ENCODE assay signal across 19 mouse cellular contexts in genomic region chr13:6062729-6063386, GRCm38 (mm10).
"Had no signal": no experiment of that assay in that cellular context is flagged by ENCODE, and none has a peak within 500 bp of the region (broad histone marks: within the 10 kb centered on the region; RNA-seq: fewer than 3 reads in every experiment).

No protein-coding gene starts in this region.

- H3K27me3 ChIP-seq: limb, embryonic 12.5 days; limb, embryonic 15.5 days; midbrain, embryonic 12.5 days; neural tube, embryonic 13.5 days had no signal

- H3K9me3 ChIP-seq: limb, embryonic 12.5 days; limb, embryonic 15.5 days; midbrain, embryonic 12.5 days; neural tube, embryonic 13.5 days had no signal

- H3K4me3 ChIP-seq: limb, embryonic 12.5 days; limb, embryonic 15.5 days; midbrain, embryonic 12.5 days; myocyte; neural tube, embryonic 13.5 days had no signal

- H3K4me1 ChIP-seq: neural tube, embryonic 13.5 days had no signal

- H3K4me2 ChIP-seq: limb, embryonic 12.5 days; limb, embryonic 15.5 days; liver, embryonic 11.5 days; lung, embryonic 14.5 days; midbrain, embryonic 12.5 days; neural tube, embryonic 13.5 days had no signal

- DNase-seq: kidney, postnatal 14 days; kidney, postnatal 4 days; left cerebral cortex, postnatal 4 days; liver, postnatal 0 days; thymus, adult 2 months; thymus, postnatal 14 days; thymus, postnatal 4 days had no signal

- H3K36me3 ChIP-seq: limb, embryonic 12.5 days; limb, embryonic 15.5 days; midbrain, embryonic 12.5 days; neural tube, embryonic 13.5 days had no signal

- H3K27ac ChIP-seq: limb, embryonic 12.5 days; limb, embryonic 15.5 days; liver, embryonic 14.5 days; macrophage; midbrain, embryonic 12.5 days; neural tube, embryonic 13.5 days; stomach, postnatal 0 days had no signal

- ATAC-seq: liver, postnatal 0 days; lung, postnatal 0 days; midbrain, embryonic 16.5 days had no signal

- H3K9ac ChIP-seq: limb, embryonic 12.5 days; limb, embryonic 15.5 days; liver, embryonic 14.5 days; liver, postnatal 0 days; lung, embryonic 14.5 days; midbrain, embryonic 12.5 days; neural tube, embryonic 13.5 days had no signal
